Mouse (Mus musculus) liver, adult 2 months (tissue): ENCODE measurements around the gene Eif2a. TPM values are rescaled to one million over a fixed set of nuclear protein-coding genes. Genes with fewer than 3 reads are reported as not detected.
A peak's percentile ranks its signal among the peaks of the same experiment; 100 is the strongest.

Source experiments
- DNase-seq: peaks from one replicate; pipeline ENCODE4 v3.0.0-alpha.2; 2011; ENCODE audit warnings: low read depth, low spot score; ENCODE audit errors: extremely low read depth
- H3K27ac ChIP-seq: fragments of 200-500 bp; replicated peaks from 2 replicates; pipeline ENCODE4 v1.5.1; 2012; ENCODE audit warnings: low read depth, mild to moderate bottlenecking, control low read depth, inconsistent platforms, low read length; ENCODE audit not compliant: insufficient read depth
- H3K27me3 ChIP-seq: fragments of 200-500 bp; 2 replicates; pipeline ENCODE4 v1.6.1; 2012; ENCODE audit warnings: mild to moderate bottlenecking, moderate library complexity, low read length, inconsistent platforms; ENCODE audit not compliant: control insufficient read depth, insufficient read depth
- H3K36me3 ChIP-seq: fragments of 200-500 bp; 2 replicates; pipeline ENCODE4 v1.6.1; 2012; ENCODE audit warnings: low read length, inconsistent platforms; ENCODE audit not compliant: control insufficient read depth, insufficient read depth
- H3K4me1 ChIP-seq: fragments of 200-500 bp; 2 replicates; pipeline ENCODE4 v1.6.1; 2011; ENCODE audit warnings: low read length; ENCODE audit not compliant: control insufficient read depth, insufficient read depth
- H3K4me3 ChIP-seq: fragments of 200-500 bp; 2 replicates; pipeline ENCODE4 v1.5.1; 2011; ENCODE audit warnings: low read depth, mild to moderate bottlenecking, control low read depth, low read length, moderate library complexity; ENCODE audit not compliant: insufficient read depth
- H3K79me2 ChIP-seq: fragments of 200-500 bp; 2 replicates; pipeline ENCODE4 v1.6.1; 2012; ENCODE audit warnings: inconsistent platforms, mild to moderate bottlenecking, low read length, moderate library complexity; ENCODE audit not compliant: control insufficient read depth, insufficient read depth
- H3K9ac ChIP-seq: fragments of 200-500 bp; 2 replicates; pipeline ENCODE4 v1.6.1; 2012; ENCODE audit warnings: low read depth, mild to moderate bottlenecking, control low read depth, inconsistent platforms, low read length
- CTCF ChIP-seq: fragments of 200-500 bp; IDR thresholded peaks from 2 replicates; pipeline ENCODE4 v1.5.1; 2011; ENCODE audit warnings: low read depth, low read length, control low read depth
- POLR2A ChIP-seq: fragments of 200-500 bp; IDR thresholded peaks from 2 replicates; pipeline ENCODE4 v1.6.1; 2011; ENCODE audit warnings: low read length, control low read depth; ENCODE audit not compliant: insufficient read depth; ENCODE audit errors: extremely low read depth
- WGBS: fragments of 180-500 bp; shearing (Covaris S2); methylation state at CpG from one replicate; pipeline ENCODE4 v1.1.7; 2018; 5-methylcytosine and 5-hydroxymethylcytosine counted together
- polyA plus RNA-seq: library from polyadenylated mRNA; depleted of rRNA; stranded (reverse); fragments of >200 nt; gene quantifications from 2 replicates; pipeline ENCODE4 v1.2.3, GENCODE M21; 2012
- total RNA-seq: library from RNA; depleted of rRNA; stranded (reverse); fragments of >200 nt; gene quantifications from 2 replicates; pipeline ENCODE4 v1.2.3, GENCODE M21; 2014

Gene Eif2a
- total and polyA plus RNA-seq, 2 experiments: 5.7 to 66.7 TPM

DNA sequence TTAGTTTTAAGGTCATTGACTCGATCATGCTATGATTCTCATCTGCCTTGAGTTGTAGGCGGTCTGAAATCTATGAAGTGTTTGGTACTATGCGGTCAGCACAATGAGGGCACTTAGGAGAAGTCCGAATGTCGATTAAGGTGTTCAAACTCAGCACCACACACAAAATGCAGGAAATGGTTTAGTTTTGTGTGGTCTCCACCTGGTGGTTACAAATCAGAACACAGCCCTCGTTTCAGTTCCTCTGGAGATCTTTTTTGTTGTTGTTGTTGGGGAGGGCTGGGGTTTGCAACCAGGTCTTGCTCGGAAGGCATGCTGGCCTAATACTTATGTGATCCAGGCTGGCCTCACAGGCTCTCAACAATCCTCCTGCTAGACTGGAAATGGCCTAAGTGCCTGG is 34.8 kb upstream of the Eif2a start:
- WGBS: 57% methylated on average over 7 of the region's 7 CpGs
- Histone ChIP-seq H3K27me3 (no peaks in the 10 kb centered on the region), H3K27ac (no peak overlapping the region), H3K9ac (no peak overlapping the region), H3K4me3 (no peak overlapping the region), H3K4me1 (no peaks in the 10 kb centered on the region; the same call in 1 of the 2 replicates), H3K79me2 (no peaks in the 10 kb centered on the region), H3K36me3 (no peaks in the 10 kb centered on the region)
- no peak for DNase-seq
- TF ChIP-seq CTCF (peak; percentile 24; the same call in 1 of the 2 replicates), POLR2A (no peak)

DNA sequence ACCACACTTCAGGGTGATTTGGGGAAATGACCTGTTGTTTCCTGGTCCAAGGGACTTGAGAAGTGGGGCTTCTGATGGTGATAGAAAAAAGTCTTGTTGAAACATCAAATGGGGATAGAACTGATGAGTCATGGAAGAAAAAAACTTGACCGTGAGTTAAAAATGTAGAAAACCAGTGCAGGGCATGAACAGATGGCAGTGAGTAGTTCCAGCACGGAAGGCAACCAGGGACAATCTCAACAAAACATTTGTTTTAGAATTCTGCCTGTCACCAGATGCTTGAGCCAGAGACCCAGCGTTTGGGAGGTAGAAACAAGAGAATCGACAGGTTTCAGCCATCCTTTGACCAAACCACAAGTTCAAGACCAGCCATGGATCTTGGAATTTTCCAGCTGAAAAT is 32.0 kb upstream of the Eif2a start:
- TF ChIP-seq POLR2A: no peak
- no peak for TF ChIP-seq CTCF
- WGBS: 84% methylated on average over 4 of the region's 4 CpGs
- H3K4me3 ChIP-seq: no peak overlapping the region

DNA sequence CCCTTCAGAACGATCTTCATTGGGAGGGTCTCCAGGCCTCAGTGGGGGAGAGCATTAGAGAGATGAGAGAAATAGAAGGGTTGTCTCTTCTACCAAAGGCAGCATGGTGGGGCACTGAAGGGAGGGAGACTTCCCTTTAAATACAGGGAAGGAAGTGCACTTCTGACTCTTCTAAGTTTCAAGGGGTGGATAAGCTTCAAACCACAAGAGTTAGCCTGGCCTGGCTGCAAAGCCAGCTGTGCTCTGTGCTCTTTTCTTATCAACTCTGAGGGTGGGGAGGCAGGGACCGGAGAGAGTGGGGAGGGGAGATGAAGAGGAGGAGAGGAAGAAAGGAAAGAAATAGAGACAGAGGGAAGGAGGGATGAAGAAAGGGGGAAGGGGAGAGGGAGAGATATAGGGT is 23.7 kb upstream of the Eif2a start:
- H3K36me3 ChIP-seq: no peaks in the 10 kb centered on the region
- H3K4me3 ChIP-seq: no peak overlapping the region
- H3K27me3 ChIP-seq: no peaks in the 10 kb centered on the region
- no peaks in the 10 kb centered on the region for H3K79me2 ChIP-seq
- H3K4me1 ChIP-seq: no peaks in the 10 kb centered on the region
- no peak overlapping the region for H3K27ac ChIP-seq
- no peak overlapping the region for H3K9ac ChIP-seq
- no peak for DNase-seq
- TF ChIP-seq CTCF: no peak
- no peak for TF ChIP-seq POLR2A
- WGBS: 62% methylated on average over 2 of the region's 2 CpGs

More for the DNA sequence above, 32.0 kb upstream of the Eif2a start:
- DNase-seq: no peak
- Histone ChIP-seq H3K9ac (no peak overlapping the region), H3K27me3 (no peaks in the 10 kb centered on the region), H3K79me2 (no peaks in the 10 kb centered on the region), H3K36me3 (no peaks in the 10 kb centered on the region), H3K4me1 (no peaks in the 10 kb centered on the region; the same call in 1 of the 2 replicates), H3K27ac (no peak overlapping the region)

DNA sequence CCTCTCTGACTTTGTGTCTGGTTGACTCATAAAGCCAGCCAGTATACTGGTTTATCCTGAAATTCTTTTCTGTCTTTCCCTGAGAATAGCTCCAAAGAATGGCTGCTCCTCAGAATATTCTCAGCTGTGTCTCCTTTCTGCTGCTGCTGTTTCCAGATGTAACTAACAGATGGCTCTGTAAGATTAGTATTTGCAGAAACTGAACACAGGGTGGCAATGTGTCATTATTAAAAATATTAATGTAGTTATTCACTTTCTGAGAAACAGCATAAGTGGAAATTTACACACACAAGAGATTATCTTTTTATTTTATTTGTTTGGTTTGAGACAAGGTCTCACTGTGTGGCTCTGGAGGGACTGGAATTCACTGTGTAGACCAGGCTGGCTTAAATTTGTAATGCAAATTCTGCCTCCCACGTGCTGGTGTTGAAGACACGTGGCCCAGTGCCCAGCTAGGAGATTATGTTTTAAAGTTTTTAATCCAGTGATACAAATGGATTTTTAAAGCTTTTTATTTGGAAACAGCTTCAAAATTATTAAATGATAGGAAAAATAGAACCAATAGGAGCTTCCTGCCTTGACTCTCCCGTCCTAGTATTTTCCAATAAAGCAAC is 21.8 kb upstream of the Eif2a start:
- TF ChIP-seq CTCF (no peak), POLR2A (no peak)
- no peak overlapping the region for H3K27ac ChIP-seq
- no peak overlapping the region for H3K9ac ChIP-seq
- H3K79me2 ChIP-seq: no peaks in the 10 kb centered on the region
- H3K27me3 ChIP-seq: no peaks in the 10 kb centered on the region
- 68% methylated on average over 3 of the region's 3 CpGs for WGBS
- no peak for DNase-seq
- H3K4me3 ChIP-seq: no peak overlapping the region
- peaks cover 5% of the 10 kb centered on the region; the same call in 1 of the 2 replicates for H3K4me1 ChIP-seq
- no peaks in the 10 kb centered on the region for H3K36me3 ChIP-seq

DNA sequence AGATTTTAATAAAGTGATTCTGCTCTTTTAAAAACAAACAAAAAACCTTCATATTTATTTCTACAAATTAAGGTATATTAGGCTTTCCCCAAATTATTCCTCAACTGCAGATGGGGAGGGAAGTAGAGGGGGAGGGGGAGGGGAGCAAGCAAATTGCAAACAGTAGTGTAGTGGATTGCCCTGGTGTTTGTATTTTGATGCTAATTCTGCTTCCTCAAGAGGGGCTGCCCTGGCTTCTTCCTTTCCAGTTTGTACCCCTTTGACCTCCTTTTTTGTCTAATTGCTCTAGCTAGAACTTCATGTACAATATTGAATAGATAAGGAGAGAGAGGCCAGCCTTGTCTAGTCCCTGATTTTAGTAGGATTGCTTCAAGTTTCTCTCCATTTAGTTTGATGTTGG is 20.9 kb upstream of the Eif2a start:
- Histone ChIP-seq H3K9ac (no peak overlapping the region), H3K27me3 (no peaks in the 10 kb centered on the region)

DNA sequence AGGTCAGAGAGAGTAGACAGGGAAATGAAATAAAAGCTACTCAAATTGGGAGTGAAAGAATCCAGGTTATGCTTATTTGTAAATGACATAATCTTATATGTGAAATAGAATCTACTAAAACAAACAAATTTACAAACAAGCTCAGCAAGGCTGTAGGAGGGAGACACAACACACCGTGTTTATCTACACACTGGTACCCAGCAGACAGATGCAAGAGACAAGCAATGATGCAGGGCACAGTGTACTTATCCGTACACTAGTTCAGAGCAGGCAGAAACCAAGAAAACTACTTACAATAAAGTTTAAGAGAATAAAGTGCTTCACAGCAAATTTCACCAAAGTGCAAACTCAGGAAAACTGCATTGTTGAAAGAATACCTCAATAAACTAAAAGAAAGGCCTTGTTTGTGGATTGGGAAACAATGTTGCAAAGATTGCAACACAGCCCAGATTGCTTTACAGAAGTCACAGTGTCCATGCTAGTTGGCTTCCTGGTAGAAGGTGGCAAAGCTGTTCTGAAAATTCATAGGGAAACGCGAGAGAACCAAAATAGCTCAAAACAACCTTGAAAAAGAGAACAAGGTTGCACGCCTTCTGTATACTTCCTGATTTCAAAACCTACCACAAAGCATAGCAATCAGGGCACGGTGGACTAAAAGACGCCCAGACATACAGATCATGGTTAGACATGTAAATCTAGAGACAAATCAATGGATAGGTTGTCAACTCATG is 17.4 kb upstream of the Eif2a start:
- H3K27me3 ChIP-seq: no peaks in the 10 kb centered on the region
- WGBS: 24% methylated on average over 7 of the region's 7 CpGs
- H3K4me1 ChIP-seq: peaks cover 5% of the 10 kb centered on the region; the same call in 1 of the 2 replicates
- peak overlapping the region; percentile 35; the same call in 1 of the 2 replicates for H3K9ac ChIP-seq
- no peaks in the 10 kb centered on the region for H3K79me2 ChIP-seq
- TF ChIP-seq POLR2A: no peak
- TF ChIP-seq CTCF: no peak
- no peaks in the 10 kb centered on the region for H3K36me3 ChIP-seq
- peak overlapping the region; percentile 48 for H3K27ac ChIP-seq
- DNase-seq: peak; percentile 86
- H3K4me3 ChIP-seq: no peak overlapping the region

More for the DNA sequence above, 20.9 kb upstream of the Eif2a start:
- Histone ChIP-seq H3K27ac (no peak overlapping the region), H3K4me1 (peaks cover 5% of the 10 kb centered on the region; the same call in 1 of the 2 replicates), H3K4me3 (no peak overlapping the region), H3K79me2 (no peaks in the 10 kb centered on the region), H3K36me3 (no peaks in the 10 kb centered on the region)
- no peak for DNase-seq
- TF ChIP-seq CTCF (no peak), POLR2A (no peak)
